Mouse (Mus musculus): ENCODE results near the gene Herc2.

The Herc2 gene

DNA sequence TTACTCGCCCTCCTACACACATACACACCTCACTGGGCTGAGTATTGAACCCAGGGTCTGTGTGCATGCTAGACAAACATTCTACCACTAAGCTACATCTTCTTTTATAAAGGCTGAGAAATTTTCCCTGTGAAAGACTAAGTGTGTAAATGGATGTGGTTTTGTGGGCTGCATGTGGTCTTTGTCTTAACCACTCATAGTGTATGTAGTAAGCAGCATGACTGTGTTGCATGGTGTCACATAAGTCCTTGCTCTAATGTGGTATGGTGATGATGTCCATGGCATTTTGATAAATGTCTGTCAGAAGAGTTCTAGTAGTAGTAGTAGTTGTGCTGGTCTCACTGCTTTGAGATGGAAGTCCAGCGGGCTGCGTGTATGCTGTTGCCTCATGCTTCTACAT lies 152.8 kb downstream of the Herc2 start:
- no peak for DNase-seq

DNA sequence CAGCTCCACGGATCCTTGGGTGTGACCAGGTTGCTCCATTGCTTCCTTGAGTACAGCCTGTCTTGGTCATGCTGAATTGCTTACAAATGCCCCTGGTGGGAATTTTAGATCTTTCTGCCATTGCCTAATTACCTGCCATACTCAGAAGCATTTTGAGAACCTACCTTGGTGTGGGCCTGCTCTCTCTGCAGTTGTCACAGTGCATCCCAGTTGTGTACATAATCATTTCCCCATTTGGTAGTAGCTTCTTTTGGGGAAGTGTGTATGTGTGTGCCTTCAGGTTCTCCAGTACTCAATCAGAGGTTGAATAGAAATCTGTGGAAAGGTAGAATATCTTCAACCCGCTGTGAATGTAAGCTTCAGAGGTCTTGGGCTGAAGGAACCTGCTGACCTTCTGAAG lies 153.3 kb downstream of the Herc2 start:
- no peak for DNase-seq

DNA sequence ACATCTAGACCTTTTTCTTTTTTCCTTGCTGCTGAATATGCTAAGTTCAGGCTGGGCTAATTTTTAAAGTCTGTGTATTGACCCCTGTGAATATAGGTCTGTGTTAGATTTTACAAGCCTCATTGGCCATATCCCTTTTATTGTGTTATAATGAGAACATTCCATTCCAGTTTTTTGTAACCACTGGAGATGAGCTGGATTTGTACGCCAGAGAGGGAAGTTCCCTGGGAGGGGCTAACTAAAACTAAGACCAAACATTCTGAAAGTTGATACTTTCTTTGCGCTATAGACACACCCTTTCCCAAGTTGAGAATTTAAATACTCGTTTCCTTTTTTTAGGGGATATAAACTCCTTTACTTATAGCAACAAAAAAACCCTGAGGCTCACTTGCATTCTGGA lies 154.9 kb downstream of the Herc2 start:
- no peak for DNase-seq

DNA sequence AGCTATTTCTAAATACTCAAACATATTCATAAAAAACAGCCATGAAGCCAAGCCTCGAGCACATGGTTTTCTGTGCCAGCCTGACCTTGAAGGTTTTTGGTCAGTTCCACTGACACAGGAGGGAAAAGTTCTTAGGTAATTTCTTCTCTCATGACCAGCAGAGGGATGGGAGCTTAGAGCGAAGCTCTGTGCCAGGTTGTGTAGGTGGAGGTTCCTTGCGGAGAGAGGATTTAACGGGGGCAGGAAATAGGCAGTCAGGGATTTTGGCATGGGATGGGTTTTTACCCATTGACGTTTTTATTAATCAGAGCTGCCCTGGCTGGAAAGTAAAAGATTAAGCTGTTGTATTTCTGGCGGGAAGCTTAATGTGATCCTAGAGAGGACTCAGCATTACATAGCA lies 170.8 kb downstream of the Herc2 start:
- DNase-seq, result no peak

DNA sequence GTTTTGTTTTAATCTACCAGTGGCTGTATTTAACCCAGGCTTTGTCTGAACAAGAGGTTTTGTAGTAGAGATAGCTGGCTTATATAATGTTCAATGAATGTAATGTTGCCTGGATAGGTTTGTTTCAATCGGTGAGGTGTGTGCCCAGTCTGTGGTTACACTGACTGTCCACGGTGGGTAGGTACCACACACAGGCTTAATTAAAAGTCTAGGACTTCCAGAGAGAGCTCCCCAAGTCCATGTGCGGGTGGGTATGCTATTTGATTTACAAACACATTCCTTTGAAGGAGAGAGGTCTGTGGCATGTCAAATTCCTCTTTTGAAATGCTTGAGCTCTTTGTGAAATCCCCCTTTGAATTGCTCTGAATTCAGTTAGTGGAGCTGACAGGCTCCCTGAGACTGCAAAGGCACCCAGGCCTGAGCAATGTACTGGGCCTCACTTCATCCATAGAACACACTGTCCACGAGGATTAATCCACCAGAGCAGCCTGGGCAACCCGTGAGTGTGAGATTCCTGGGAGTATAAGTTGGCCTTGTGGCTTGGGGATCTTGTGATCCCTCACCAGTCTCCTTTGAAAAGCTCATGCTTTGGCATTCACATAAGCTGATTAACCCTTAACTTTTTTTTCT lies 185.9 kb downstream of the Herc2 start:
- DNase-seq, result no peak

DNA sequence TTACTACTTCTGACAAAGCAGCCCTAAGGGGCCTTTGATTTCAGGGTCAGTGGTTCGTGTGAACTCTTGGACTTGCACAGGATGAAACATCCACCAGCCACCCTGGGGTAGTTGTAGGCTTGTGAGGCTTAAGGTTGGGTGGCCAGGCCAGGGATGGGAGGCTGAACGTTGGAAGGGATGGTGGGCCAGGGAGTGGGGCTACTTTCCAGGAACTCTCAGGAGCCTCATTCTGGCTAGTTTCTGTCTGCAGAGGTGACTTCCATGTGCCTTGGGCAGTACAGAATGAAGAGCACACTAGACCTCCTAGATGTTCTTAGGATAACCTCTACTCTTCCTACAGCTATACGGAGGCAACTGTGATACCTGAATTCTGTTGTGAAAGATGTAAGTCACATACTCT lies 186.6 kb downstream of the Herc2 start:
- DNase-seq, result no peak

DNA sequence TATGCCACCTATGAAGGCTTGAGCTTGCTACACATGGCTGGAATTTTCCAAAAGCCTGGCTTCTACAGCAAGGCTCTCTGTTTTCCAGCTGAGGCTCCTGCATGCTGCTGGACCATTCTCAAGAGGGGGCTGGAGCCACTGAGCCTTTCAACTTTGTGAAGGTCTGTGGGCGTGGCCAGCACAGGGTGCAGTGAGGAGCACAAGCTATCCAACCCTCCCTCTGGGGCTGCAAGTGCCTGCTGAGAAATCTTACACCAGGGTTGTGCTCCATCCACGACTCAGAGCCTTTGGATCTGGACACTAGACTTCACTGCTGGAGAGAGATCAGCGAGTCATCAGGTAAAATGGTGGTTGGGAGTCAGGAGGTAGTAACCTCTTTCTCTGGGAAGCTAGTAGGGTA lies 189.5 kb downstream of the Herc2 start, which contains the start of gene Oca2:
TSS of gene Oca2 (plus strand) at position 218 of the 400 bp plus-strand sequence.
- DNase-seq, result no peak

DNA sequence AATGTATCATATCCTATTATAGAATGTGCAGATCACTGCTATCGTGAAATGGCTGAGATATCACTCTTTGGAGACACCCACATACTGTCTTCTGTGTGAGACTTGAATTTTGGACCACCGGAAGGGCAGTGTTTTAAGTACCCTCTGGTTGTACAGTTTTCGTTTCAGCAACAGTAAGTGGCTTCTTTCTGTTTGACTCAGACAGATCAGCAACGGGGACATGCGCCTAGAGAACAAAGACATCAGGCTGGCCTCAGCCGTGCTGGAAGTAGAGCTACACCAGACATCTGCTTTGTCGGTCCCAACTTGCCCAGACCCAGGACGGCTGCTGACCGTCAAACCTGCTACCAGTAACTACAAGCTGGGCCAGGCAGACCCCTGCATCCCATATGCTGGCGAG lies 204.6 kb downstream of the Herc2 start:
- DNase-seq, result no peak

DNA sequence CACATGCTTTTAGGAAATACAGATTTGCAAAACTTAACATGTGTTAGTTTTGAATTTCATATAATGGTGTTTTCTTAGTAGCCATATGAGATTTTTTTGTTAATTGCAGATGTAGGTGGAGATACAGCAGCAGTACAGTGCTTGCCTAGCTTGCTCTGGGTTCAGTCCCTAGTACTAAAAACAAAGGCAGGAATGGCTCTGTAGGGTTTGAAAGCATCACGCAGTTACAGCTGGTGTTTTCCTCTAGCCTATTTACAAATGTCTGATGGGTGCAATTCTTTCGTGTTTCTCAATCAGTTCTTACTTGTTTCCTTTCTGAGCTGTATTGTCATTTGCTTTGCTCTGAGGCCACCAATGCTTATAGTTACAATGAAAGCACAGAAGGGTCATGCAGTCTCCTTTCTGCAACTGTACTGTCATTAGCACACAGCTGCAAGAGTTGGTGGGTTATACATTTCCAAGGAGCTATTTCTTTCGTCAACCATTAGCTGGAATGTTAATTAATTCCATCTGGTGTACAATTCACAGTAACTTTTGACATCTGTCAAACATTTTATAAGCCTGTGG lies 208.0 kb downstream of the Herc2 start:
- DNase-seq, result no peak

DNA sequence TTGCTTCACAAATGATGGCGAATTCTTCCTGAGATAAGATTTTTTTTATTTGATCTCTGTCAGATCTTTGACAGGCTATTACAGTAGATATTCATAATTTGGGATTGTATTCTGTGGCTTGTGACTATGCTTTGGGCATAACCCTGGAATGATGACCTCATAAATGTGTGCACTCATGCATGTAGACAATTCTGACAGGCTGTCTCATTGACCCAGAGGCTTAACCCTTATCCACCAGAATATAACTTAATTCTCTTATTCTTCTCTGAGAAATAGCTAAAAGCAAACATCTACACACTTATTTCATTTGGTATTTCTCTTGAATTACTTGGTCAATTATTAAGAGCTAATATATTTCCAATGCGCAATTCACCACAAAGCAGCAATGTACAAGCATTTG lies 227.5 kb downstream of the Herc2 start:
- no peak for DNase-seq

Data from right cerebral cortex, postnatal 25 days (tissue).